Mouse (Mus musculus) frontal cortex, adult 2 months (tissue): ENCODE data around the gene Fbxo34. TPM values are rescaled to one million over a fixed set of nuclear protein-coding genes. Genes with fewer than 3 reads are reported as not detected.
"Not testable (repeated sequence)": the region's sequence is repeated elsewhere in the genome, so short reads cannot be mapped to it uniquely, and the experiment has no call there.

Source experiments
- DNase-seq, 2 experiments: peaks; one replicate each; pipeline ENCODE4 v3.0.0; 2022; ENCODE audit warnings: low spot score in 1 of 2; ENCODE audit errors: extremely low spot score in 1 of 2
- polyA plus RNA-seq: library from polyadenylated mRNA; depleted of rRNA; stranded (reverse); fragments of >200 nt; gene quantifications from 2 replicates; pipeline ENCODE4 v1.2.3, GENCODE M21; 2012; rRNA removed

Fbxo34 gene
- 46.4 and 53.0 TPM in 2 replicates for polyA plus RNA-seq

- DNase-seq = not testable (repeated sequence)
Measured at GRCm38 (mm10) chr14:47450121-47450520, at the start of gene Fbxo34. Fbxo34 (plus strand) TSS chr14:47450421.

- no peak for DNase-seq
Measured at GRCm38 (mm10) chr14:47402735-47403134, 47.5 kb upstream of the Fbxo34 start.

GRCm38 (mm10) chr14:47406000-47406399, 44.2 kb upstream of the Fbxo34 start:
- no peak for DNase-seq

- DNase-seq = no peak
Measured at GRCm38 (mm10) chr14:47417346-47417745, 32.9 kb upstream of the Fbxo34 start.

- peak; percentile 68 to 94 for DNase-seq
Measured at GRCm38 (mm10) chr14:47417775-47418665, 32.2 kb upstream of the Fbxo34 start, which contains the start of gene Dlgap5. Dlgap5 (minus strand) TSS chr14:47418407.

GRCm38 (mm10) chr14:47418666-47418991, 31.6 kb upstream of the Fbxo34 start:
- no peak for DNase-seq

- DNase-seq = no peak
Measured at GRCm38 (mm10) chr14:47419034-47419625, 31.1 kb upstream of the Fbxo34 start.

GRCm38 (mm10) chr14:47419723-47420276, 30.4 kb upstream of the Fbxo34 start:
- no peak for DNase-seq

GRCm38 (mm10) chr14:47421606-47422005, 28.6 kb upstream of the Fbxo34 start:
- DNase-seq = no peak

- DNase-seq = no peak
Measured at GRCm38 (mm10) chr14:47422466-47422865, 27.8 kb upstream of the Fbxo34 start.

- DNase-seq = peak in 1 of 2 experiments; percentile 7
Measured at GRCm38 (mm10) chr14:47432987-47433386, 17.2 kb upstream of the Fbxo34 start.

- DNase-seq = no peak
Measured at GRCm38 (mm10) chr14:47438947-47439346, 11.3 kb upstream of the Fbxo34 start.

GRCm38 (mm10) chr14:47444907-47445306, 5.3 kb upstream of the Fbxo34 start:
- DNase-seq = no peak

- DNase-seq = peak in 1 of 2 experiments; percentile 40
Measured at GRCm38 (mm10) chr14:47445331-47446095, 4.7 kb upstream of the Fbxo34 start.

- no peak for DNase-seq
Measured at GRCm38 (mm10) chr14:47459556-47459955, 9.3 kb downstream of the Fbxo34 start.

GRCm38 (mm10) chr14:47461997-47462396, 11.8 kb downstream of the Fbxo34 start:
- no peak for DNase-seq

- no peak for DNase-seq
Measured at GRCm38 (mm10) chr14:47462453-47462852, 12.2 kb downstream of the Fbxo34 start.

GRCm38 (mm10) chr14:47462877-47463460, 12.7 kb downstream of the Fbxo34 start:
- DNase-seq = no peak

- DNase-seq = no peak
Measured at GRCm38 (mm10) chr14:47464426-47464825, 14.2 kb downstream of the Fbxo34 start.

- DNase-seq = no peak
Measured at GRCm38 (mm10) chr14:47465468-47466175, 15.4 kb downstream of the Fbxo34 start.
